Mouse (Mus musculus) C2C12 (cell line): Measurements from ENCODE around the gene Exosc3.
A peak's percentile ranks its signal among the peaks of the same experiment; 100 is the strongest.

Experiments
- CEBPB ChIP-seq: IDR thresholded peaks from one replicate; pipeline ENCODE4 v1.6.1; 2011; ENCODE audit warnings: low read depth, mild to moderate bottlenecking, control low read depth, moderate library complexity
- CTCF ChIP-seq: IDR thresholded peaks from one replicate; pipeline ENCODE4 v1.5.1; 2011; ENCODE audit not compliant: control insufficient read depth, insufficient read depth, insufficient read length
- FOSL1 ChIP-seq: IDR thresholded peaks from one replicate; pipeline ENCODE4 v1.8.0; 2011; ENCODE audit warnings: mild to moderate bottlenecking, low read length; ENCODE audit not compliant: poor library complexity, insufficient read depth, severe bottlenecking
- MAX ChIP-seq: IDR thresholded peaks from one replicate; pipeline ENCODE4 v1.6.1; 2011; ENCODE audit warnings: mild to moderate bottlenecking, control low read depth
- MYOD1 ChIP-seq: IDR thresholded peaks from one replicate; pipeline ENCODE4 v1.6.1; 2011; ENCODE audit warnings: low read depth; ENCODE audit not compliant: control insufficient read depth, insufficient read length
- MYOG ChIP-seq: IDR thresholded peaks from one replicate; pipeline ENCODE4 v1.6.1; 2011; ENCODE audit not compliant: control insufficient read depth, insufficient read length; ENCODE audit errors: extremely low read depth
- USF1 ChIP-seq: IDR thresholded peaks from one replicate; pipeline ENCODE4 v1.6.1; 2011; ENCODE audit warnings: low read depth, mild to moderate bottlenecking, control low read depth, moderate library complexity

GRCm38 (mm10) chr4:45341669-45342249, 773 bp downstream of the Exosc3 start, which contains the start of gene Dcaf10:
- peak; percentile 57 for TF ChIP-seq CTCF
- peak; percentile 74 for TF ChIP-seq MAX
- TF ChIP-seq MYOG, result no peak
- TF ChIP-seq CEBPB, result no peak
- no peak for TF ChIP-seq USF1
- TF ChIP-seq MYOD1, result no peak
- TF ChIP-seq FOSL1, result no peak
